Mouse (Mus musculus) CH12.LX (cell line): ENCODE results near the gene Sec1. TPM values are rescaled to one million over a fixed set of nuclear protein-coding genes. Genes with fewer than 3 reads are reported as not detected.
A peak's percentile ranks its signal among the peaks of the same experiment; 100 is the strongest.

Experiments
- DNase-seq: peaks from one replicate; pipeline ENCODE4 v3.0.0-alpha.2; 2013; ENCODE audit errors: extremely low read depth
- H3K27ac ChIP-seq: 2 replicates; pipeline ENCODE4 v1.5.1; 2012; ENCODE audit warnings: low read depth, mild to moderate bottlenecking, control low read depth, moderate library complexity; ENCODE audit not compliant: insufficient read depth
- H3K27me3 ChIP-seq: replicated peaks from 2 replicates; pipeline ENCODE3; 2012; ENCODE audit warnings: inconsistent platforms
- H3K36me3 ChIP-seq, 2 experiments: replicated peaks in 1 of 2; 2 replicates each; pipeline versions ENCODE3 to v1.6.1; 2012; ENCODE audit warnings: inconsistent platforms in 1 of 2, low read length in 1 of 2, mild to moderate bottlenecking in 1 of 2, mixed read lengths in 1 of 2, moderate library complexity in 1 of 2; ENCODE audit not compliant: control insufficient read depth in 1 of 2, insufficient read depth in 1 of 2
- H3K4me1 ChIP-seq, 2 experiments: 2 replicates each; pipeline ENCODE4 v1.6.1; 2012; ENCODE audit warnings: inconsistent platforms in 1 of 2, moderate library complexity in 1 of 2; ENCODE audit not compliant: insufficient read depth in 2 of 2, control insufficient read depth in 1 of 2
- H3K4me2 ChIP-seq: 2 replicates; pipeline ENCODE4 v1.6.1; 2012; ENCODE audit warnings: low read depth, mild to moderate bottlenecking, control low read depth; ENCODE audit not compliant: poor library complexity, insufficient read depth, severe bottlenecking
- H3K4me3 ChIP-seq, 3 experiments: fragments of 150-350 bp in 1 of 3; sonication (generic) in 1 of 3; replicated peaks in 1 of 3; 2 replicates each; pipeline versions ENCODE3 to v1.5.1; 2011 to 2012; ENCODE audit warnings: low read depth in 2 of 3, low read length in 2 of 3, mild to moderate bottlenecking in 2 of 3, moderate library complexity in 2 of 3, control low read depth in 1 of 3, improper control_type of control experiment in 1 of 3, inconsistent platforms in 1 of 3, mixed read lengths in 1 of 3; ENCODE audit not compliant: poor library complexity in 1 of 3
- H3K79me2 ChIP-seq: replicated peaks from 2 replicates; pipeline ENCODE4 v1.6.1; 2012; ENCODE audit warnings: mild to moderate bottlenecking, moderate library complexity; ENCODE audit not compliant: control insufficient read depth, poor library complexity, insufficient read depth, severe bottlenecking; ENCODE audit errors: extremely low read depth
- H3K9ac ChIP-seq: 2 replicates; pipeline ENCODE4 v1.6.1; 2012; ENCODE audit warnings: low read depth, mild to moderate bottlenecking, control low read depth, moderate library complexity; ENCODE audit not compliant: insufficient read depth
- H3K9me3 ChIP-seq: replicated peaks from 2 replicates; pipeline ENCODE3; 2012; ENCODE audit warnings: low read length, inconsistent platforms, mixed read lengths
- CHD1 ChIP-seq: IDR thresholded peaks from 2 replicates; pipeline ENCODE4 v1.6.1; 2012; ENCODE audit warnings: low read depth, low read length, improper control_type of control experiment, inconsistent platforms
- GABPA ChIP-seq: IDR thresholded peaks from 2 replicates; pipeline ENCODE4 v1.6.1; 2012; ENCODE audit warnings: low read depth, low read length, improper control_type of control experiment, inconsistent platforms; ENCODE audit not compliant: insufficient replicate concordance
- HCFC1 ChIP-seq: IDR thresholded peaks from 2 replicates; pipeline ENCODE4 v1.6.1; 2012; ENCODE audit warnings: low read depth, mild to moderate bottlenecking, inconsistent platforms, low read length, improper control_type of control experiment
- JUN ChIP-seq: IDR thresholded peaks from 2 replicates; pipeline ENCODE4 v1.6.1; 2011; ENCODE audit warnings: low read depth, mild to moderate bottlenecking, low read length, improper control_type of control experiment, moderate library complexity; ENCODE audit not compliant: insufficient read depth
- MAX ChIP-seq: IDR thresholded peaks from 2 replicates; pipeline ENCODE4 v1.6.1; 2011; ENCODE audit warnings: low read length, improper control_type of control experiment
- MAZ ChIP-seq: IDR thresholded peaks from 2 replicates; pipeline ENCODE4 v1.6.1; 2012; ENCODE audit warnings: low read depth, mild to moderate bottlenecking, inconsistent platforms, low read length, improper control_type of control experiment, moderate library complexity
- UBTF ChIP-seq: IDR thresholded peaks from 2 replicates; pipeline ENCODE4 v1.6.1; 2012; ENCODE audit warnings: low read depth, mild to moderate bottlenecking, inconsistent platforms, low read length, improper control_type of control experiment, moderate library complexity
- ZC3H11A ChIP-seq: IDR thresholded peaks from 2 replicates; pipeline ENCODE4 v1.6.1; 2012; ENCODE audit warnings: low read depth, mild to moderate bottlenecking, inconsistent platforms, low read length, improper control_type of control experiment
- ZMIZ1 ChIP-seq: IDR thresholded peaks from 2 replicates; pipeline ENCODE4 v1.6.1; 2012; ENCODE audit warnings: low read depth, mild to moderate bottlenecking, inconsistent platforms, low read length, improper control_type of control experiment
- dilution Hi-C: fragments of 300-500 bp; cut with MboI; formaldehyde crosslinking; loops from 2 replicates; pipeline ENCODE4 v1.14.3; 2020; ENCODE audit warnings: low sequenced_read_pairs; ENCODE audit not compliant: extremely low pct_unique_long_range_greater_than_20kb, extremely low pct_ligation_motif_present
- in situ Hi-C: fragments of 300-500 bp; cut with MboI; formaldehyde crosslinking; loops from 3 replicates; pipeline ENCODE4 v1.14.3; 2019; ENCODE audit warnings: low sequenced_read_pairs, low pct_ligation_motif_present, low pct_unique_long_range_greater_than_20kb, mixed read lengths
- polyA plus RNA-seq: library from polyadenylated mRNA; unstranded; fragments of >175 nt; gene quantifications from 2 replicates; pipeline ENCODE4 v1.2.1, GENCODE M21; 2012; ENCODE audit warnings: low read depth; ENCODE audit not compliant: insufficient read length
- total RNA-seq, 2 experiments: library from RNA; depleted of rRNA; stranded (reverse); fragments of 300-350 nt in 1 of 2; fragments of >200 nt in 1 of 2; gene quantifications; 2 replicates each; pipeline ENCODE4 v1.2.3; 2012 to 2014

The Sec1 gene
- total and polyA plus RNA-seq, 3 experiments = 0.08 to 0.33 (median 0.26) TPM

GRCm38 (mm10) chr7:45697894-45698293 lies 3.7 kb upstream of the Sec1 start:
- H3K9ac ChIP-seq = no peak overlapping the region
- H3K4me3 ChIP-seq = no peak overlapping the region
- H3K4me1 ChIP-seq = peaks cover 8 to 58% of the 10 kb centered on the region in 2 experiments; a peak in 3 of 4 replicates
- H3K27ac ChIP-seq = no peak overlapping the region
- H3K36me3 ChIP-seq = no peaks in the 10 kb centered on the region
- H3K4me2 ChIP-seq = no peak overlapping the region
- no peak for DNase-seq
- TF ChIP-seq ZMIZ1 (no peak), JUN (no peak), UBTF (no peak), HCFC1 (no peak), GABPA (no peak)
- no peaks in the 10 kb centered on the region for H3K27me3 ChIP-seq
- in situ Hi-C loops (no loop called here), dilution Hi-C loops (no loop called here)
- no peaks in the 10 kb centered on the region for H3K9me3 ChIP-seq
- no peaks in the 10 kb centered on the region for H3K79me2 ChIP-seq

GRCm38 (mm10) chr7:45695098-45695497 lies 896 bp upstream of the Sec1 start:
- H3K27ac ChIP-seq = no peak overlapping the region
- peaks cover 17 to 59% of the 10 kb centered on the region in 2 experiments for H3K4me1 ChIP-seq
- no peaks in the 10 kb centered on the region for H3K79me2 ChIP-seq
- H3K27me3 ChIP-seq = no peaks in the 10 kb centered on the region
- DNase-seq = no peak
- in situ Hi-C loops = no loop called here
- H3K4me2 ChIP-seq = no peak overlapping the region
- H3K9ac ChIP-seq = no peak overlapping the region
- no peak overlapping the region for H3K4me3 ChIP-seq
- dilution Hi-C loops = no loop called here
- H3K36me3 ChIP-seq = no peaks in the 10 kb centered on the region
- H3K9me3 ChIP-seq = no peaks in the 10 kb centered on the region
- TF ChIP-seq MAZ = 0 out of 2 replicates have a peak, but pooled peaks have one; percentile 36
- no peak for TF ChIP-seq ZC3H11A

- in situ Hi-C loops = no loop called here
- Histone ChIP-seq H3K27ac (no peak overlapping the region), H3K9me3 (no peaks in the 10 kb centered on the region), H3K27me3 (no peaks in the 10 kb centered on the region)
- no peak for TF ChIP-seq MAX
- no peak for TF ChIP-seq CHD1
- TF ChIP-seq, all 38 proteins: peak for 0
- no peak for DNase-seq
- Histone ChIP-seq H3K9ac (no peak overlapping the region), H3K4me2 (no peak overlapping the region), H3K4me1 (peaks cover 27 to 61% of the 10 kb centered on the region in 2 experiments), H3K79me2 (no peaks in the 10 kb centered on the region), H3K4me3 (no peak overlapping the region), H3K36me3 (no peaks in the 10 kb centered on the region)
- dilution Hi-C loops = no loop called here
Observed at GRCm38 (mm10) chr7:45692364-45692763, 1.8 kb downstream of the Sec1 start.
